Mouse (Mus musculus) C2C12 (cell line): ENCODE results near the gene Smarcb1.

Experiments used
- CEBPB ChIP-seq: IDR thresholded peaks from one replicate; pipeline ENCODE4 v1.6.1; 2011; ENCODE audit warnings: low read depth, mild to moderate bottlenecking, control low read depth, moderate library complexity
- CTCF ChIP-seq: IDR thresholded peaks from one replicate; pipeline ENCODE4 v1.5.1; 2011; ENCODE audit not compliant: control insufficient read depth, insufficient read depth, insufficient read length
- MAX ChIP-seq: IDR thresholded peaks from one replicate; pipeline ENCODE4 v1.6.1; 2011; ENCODE audit warnings: mild to moderate bottlenecking, control low read depth
- MYOD1 ChIP-seq: IDR thresholded peaks from one replicate; pipeline ENCODE4 v1.6.1; 2011; ENCODE audit warnings: low read depth; ENCODE audit not compliant: control insufficient read depth, insufficient read length
- MYOG ChIP-seq: IDR thresholded peaks from one replicate; pipeline ENCODE4 v1.6.1; 2011; ENCODE audit not compliant: control insufficient read depth, insufficient read length; ENCODE audit errors: extremely low read depth
- USF1 ChIP-seq: IDR thresholded peaks from one replicate; pipeline ENCODE4 v1.6.1; 2011; ENCODE audit warnings: low read depth, mild to moderate bottlenecking, control low read depth, moderate library complexity

DNA sequence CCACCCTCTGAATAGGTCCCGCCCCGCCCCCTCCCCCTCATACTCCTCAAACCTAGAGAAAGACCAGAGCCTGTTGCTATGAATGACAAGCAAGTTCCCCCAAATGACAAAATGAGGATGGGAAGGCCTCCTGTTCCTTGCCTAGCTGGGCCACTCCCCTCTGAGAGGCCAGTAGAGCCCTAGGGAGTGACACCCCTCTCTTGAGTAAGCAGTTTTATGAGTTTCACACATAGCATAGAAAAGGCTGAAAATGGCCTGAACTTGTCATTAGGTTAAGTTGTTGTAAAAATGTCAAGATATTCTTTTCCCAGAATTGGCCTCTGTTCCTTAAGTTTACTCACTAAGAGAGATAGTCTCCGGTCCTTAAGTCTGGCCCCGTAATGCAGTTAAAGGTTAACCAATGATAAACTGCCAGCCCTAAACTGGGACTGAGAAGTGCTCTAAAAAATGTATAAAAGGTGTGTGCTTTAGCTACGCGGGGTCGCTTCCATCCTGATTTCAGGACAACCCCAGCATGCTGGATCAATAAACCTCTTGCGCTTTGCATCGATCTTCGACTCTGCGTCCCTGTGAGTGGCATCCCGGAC is 68.8 kb downstream of the Smarcb1 start:
- TF ChIP-seq CTCF = no peak
- TF ChIP-seq CEBPB = no peak
- no peak for TF ChIP-seq MAX
- TF ChIP-seq MYOD1 = no peak
- no peak for TF ChIP-seq USF1
- no peak for TF ChIP-seq MYOG
